Mouse (Mus musculus): ENCODE measurements around the gene Cnga3.

Gene Cnga3

DNA sequence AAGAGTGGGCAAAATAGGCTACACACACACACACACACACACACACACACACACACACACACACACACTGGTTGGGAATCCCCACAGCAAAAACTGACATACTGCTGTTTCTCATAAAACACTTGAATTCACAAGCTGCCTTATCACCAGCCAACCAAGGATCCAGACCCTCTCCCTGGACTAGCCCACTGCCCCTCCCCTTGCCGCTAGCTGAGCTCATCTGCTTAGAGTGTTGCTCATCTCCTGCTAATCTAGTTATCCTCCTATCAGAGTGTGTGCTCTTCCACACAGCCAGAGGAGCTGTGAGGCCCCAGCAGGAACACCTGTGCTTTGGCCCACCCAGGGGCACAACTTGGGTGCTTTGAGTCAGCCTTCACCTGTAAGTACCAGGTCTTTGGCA is at the start of gene Cnga3:
TSS of gene Cnga3 (plus strand) at position 291 of the 400 bp plus-strand sequence.
- in situ Hi-C loops (cut with MboI; ENCODE audit: unreplicated experiment in 2 of 2), result no loop called here

DNA sequence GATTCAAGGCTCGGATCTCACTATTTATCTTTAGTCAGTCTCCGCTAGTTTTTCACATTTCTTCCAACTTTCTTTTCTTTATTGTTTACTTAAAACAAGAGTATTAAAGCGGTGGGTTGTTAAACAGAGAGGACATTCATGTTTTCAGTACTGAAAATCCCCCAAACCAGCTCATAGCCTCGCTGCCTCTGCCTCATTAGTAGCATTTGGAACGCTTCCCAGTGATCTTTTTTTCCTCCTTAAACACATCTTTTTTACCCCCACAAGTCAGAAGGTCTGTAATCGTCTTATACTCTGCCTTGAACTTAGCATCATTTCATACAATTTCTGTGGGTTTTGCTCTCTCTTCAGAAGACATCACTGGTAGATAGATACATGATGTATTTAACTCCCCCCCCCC is 48.2 kb upstream of the Cnga3 start:
- in situ Hi-C loops (cut with MboI; ENCODE audit: unreplicated experiment in 2 of 2), result no loop called here

DNA sequence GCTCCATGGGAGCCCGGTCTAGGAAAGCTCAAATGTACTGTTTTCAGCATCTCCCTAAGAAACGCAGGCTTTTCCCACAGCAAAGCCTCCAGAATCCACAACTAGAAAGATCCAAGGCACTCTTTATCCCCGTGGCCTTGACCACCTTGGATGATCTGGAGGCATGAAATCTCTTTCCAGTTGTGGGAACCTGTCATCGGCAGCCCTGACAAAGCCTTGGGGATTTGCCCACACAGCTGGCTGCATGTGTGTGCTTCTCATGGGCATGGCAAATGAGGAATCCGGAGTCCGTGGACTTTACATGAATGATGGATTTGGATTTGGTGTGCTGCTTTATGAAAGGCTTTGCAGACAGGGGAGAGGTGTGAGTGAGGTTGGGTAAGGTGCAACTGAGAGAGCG is 46.3 kb upstream of the Cnga3 start:
- in situ Hi-C loops (cut with MboI; ENCODE audit: unreplicated experiment in 2 of 2), result no loop called here

DNA sequence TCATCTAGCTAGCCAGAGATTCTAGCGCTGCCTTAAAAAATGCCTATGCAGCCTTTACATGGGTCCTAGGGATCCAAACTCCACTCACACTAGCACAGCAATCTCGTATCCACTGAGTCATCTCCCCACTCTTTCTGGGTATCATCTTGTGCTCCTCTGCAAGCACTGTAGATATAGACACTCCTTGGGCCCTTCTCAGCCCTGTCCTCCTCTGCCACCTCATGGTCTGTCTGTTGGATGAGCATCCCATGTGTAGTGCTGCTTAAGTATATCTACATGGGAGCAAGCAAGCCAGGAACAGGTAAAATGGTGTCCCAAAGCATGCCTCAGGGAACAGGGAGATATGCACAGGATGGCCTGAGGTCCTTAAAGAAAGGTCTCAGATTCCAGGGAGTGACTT is 36.4 kb upstream of the Cnga3 start:
- in situ Hi-C loops (cut with MboI; ENCODE audit: unreplicated experiment in 2 of 2), result no loop called here

DNA sequence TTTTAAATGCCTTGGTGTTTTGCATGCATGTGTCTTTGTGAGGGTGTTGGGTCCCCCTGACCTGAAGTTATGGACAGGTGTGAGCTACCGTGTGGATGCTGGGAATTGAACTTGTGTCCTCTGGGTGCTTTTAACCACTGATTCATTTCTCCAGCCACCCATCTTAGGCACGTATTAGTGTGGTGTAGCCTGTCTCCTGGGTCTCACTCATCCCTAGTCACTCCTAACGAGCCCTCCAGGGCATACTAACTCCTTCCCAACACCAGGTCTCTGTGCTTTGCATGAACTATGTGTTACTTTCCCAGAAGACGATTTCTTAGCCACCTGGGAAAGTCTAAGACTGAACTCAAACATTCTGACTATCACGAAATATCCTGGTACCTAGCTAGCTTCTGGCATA is 34.4 kb upstream of the Cnga3 start:
- in situ Hi-C loops (cut with MboI; ENCODE audit: unreplicated experiment in 2 of 2), result no loop called here

DNA sequence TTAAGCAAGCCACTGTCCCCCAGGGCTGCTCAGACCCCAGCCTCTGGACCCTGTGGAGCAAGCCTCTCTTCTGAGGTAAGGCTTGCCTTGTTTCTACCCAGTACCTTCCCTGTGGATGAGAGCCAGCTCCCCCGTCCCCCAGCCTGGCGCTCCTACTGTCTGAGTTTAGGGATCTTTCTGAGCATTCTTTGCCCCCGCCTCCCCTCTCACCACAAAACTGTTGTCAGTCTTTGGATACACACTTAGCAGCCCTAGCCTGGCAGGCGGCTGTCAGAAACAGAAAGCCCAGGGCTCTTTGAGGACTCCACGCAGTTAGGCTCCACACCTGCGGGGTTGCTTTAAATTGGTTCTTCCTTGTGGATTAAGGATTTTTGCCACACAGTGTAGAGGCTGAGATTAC is 27.2 kb upstream of the Cnga3 start:
- in situ Hi-C loops (cut with MboI; ENCODE audit: unreplicated experiment in 2 of 2), result no loop called here

DNA sequence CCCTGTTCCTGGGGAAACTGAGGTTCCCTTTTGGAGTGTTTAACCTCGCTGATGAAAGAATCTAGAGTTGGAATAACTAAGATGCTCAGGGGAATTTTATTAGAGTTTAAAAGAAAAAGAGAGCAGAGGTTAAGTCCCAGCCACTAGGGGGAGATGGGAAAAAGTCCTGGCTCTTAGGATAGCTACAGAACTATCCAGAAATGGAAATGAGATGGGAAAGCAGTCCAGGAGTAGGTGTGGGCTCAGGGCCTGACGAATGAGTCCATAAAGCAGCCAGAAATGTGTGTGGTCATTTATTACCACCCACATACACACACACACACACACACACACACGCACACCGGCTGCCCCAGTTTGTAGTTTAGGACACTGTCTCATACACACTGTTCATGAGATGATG is 19.6 kb upstream of the Cnga3 start:
- in situ Hi-C loops (cut with MboI; ENCODE audit: unreplicated experiment in 2 of 2), result no loop called here

DNA sequence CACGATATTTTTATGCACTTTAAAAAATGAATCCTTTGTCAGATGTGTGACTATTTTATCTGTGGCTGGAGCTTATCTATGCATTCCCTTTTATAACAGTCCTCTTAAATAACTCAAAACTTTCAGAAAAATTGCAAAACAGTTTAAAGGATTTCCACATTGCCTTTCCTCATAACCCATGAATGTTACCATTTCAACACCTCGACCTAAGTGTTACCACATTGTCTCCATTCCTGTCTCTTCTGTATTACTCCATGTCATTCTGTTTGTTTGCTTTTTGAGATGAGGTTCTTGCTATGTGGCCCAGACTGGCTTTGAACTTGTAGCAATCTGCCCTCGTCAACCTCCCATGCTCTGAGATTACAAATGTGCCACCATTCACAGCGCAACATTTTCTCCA is 12.8 kb upstream of the Cnga3 start:
- in situ Hi-C loops (cut with MboI; ENCODE audit: unreplicated experiment in 2 of 2), result no loop called here

DNA sequence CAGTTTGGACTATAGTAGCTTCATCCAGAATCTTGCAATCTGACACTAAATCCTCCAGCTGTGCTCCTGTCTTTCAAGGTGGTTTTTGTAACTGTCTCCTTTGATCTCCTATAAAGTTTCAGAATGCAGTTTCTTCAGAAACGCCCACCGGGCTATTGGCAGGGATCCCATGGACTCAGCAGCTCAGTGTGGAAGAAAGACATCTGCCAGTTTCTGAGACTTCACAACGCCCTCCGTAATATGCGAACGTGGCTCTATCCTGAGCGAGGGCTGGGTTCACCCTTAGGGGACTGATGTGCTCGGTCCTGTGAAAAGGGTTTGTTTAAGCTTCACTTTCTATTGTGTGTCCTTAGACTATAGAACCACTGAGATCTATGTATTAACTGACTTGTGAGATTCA is 6.5 kb upstream of the Cnga3 start:
- in situ Hi-C loops (cut with MboI; ENCODE audit: unreplicated experiment in 2 of 2), result no loop called here

DNA sequence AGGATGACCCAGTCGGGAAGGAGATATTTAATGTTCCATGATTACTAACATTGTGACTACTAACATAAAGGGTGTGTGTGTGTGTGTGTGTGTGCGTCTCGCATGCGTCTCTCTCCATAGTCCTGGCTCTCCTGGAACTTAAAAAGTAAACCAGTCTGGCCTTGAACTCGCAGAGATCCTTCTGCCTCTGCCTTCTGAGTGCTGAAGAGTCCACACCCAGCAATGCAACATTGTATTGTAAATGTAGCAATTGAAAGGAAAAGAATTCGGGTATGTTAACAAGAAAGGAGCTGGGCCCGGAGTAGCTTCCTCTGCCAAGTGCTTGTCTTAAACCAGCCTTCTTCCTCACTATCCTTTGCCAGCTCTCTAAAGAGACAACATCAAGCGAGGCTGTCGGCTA is 1.9 kb upstream of the Cnga3 start:
- in situ Hi-C loops (cut with MboI; ENCODE audit: unreplicated experiment in 2 of 2), result no loop called here

DNA sequence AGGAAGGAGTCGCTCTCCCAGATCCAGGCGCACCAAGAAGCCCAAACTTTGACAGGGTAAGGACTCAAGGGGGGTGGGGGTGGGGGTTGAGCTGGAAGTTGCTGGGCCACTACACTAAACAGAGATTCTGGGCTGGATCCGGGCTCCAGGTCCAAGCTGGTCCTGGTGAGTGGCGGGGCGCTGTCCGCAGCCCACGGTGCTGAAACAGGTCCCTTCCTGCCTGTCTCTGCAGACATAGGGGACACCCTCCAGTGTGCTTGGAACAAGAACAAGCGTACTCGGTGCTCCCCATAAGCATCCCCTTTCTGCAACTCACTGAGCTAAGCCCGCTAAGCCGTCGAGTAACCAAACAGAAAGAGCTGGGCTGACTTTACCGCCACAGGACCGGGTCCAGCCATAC is 4.2 kb downstream of the Cnga3 start:
- in situ Hi-C loops (cut with MboI; ENCODE audit: unreplicated experiment in 2 of 2), result no loop called here

DNA sequence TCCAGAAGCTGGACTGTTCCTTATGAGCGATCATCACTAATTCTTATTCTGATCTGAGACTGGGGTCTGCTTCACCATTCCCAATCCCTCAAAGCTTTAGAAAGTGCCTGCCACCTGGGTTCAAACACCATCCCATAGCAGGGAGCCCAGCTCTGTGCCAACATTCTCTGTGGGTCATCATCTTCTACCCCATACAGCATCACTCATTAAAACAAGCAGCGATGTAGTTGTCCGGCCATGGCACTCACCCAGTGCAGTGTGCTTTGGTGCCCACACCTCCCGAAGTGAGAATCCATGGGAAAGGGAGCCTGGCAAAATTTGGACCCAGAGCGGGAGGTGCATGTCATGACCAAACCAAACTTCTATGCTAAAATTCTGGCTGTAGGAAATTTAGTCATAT is 5.4 kb downstream of the Cnga3 start:
- in situ Hi-C loops (cut with MboI; ENCODE audit: unreplicated experiment in 2 of 2), result no loop called here

DNA sequence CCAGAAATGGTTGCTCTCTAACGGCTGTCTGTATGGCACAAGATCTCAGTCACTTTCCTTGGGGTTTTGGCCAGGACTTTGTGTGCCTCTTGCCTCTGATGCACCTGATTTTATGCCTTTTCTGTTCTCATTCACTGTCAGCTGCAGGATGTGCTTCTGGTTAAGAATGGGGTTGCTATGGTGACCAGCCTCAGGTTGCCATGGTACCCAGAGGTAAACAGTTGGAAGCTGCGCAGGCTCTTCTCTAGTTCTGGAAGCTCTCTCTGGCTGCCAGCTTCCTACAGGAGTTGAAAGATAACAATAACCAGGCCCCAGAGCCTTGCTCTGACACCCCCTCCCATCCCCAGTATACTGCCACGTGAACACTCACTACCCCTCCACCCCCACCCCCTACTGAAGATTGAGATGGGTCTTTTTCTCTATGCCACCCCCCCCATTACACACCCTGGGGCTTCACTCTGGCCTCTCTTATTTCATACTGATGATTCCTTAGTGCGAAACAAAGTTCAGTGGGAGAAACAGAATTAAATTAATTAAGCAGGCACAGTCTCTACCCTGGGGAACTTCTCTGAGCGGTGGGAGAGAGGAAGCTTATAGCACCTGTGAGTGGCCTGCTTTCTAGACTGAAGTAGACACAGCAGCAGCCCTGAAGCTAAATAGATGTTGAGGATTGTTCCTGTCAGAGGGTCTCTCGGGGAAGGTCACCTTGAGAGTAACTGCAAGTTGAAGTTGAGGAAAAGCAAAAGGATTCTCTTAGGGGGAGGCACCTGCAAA is 6.1 kb downstream of the Cnga3 start:
- in situ Hi-C loops (cut with MboI; ENCODE audit: unreplicated experiment in 2 of 2), result no loop called here

DNA sequence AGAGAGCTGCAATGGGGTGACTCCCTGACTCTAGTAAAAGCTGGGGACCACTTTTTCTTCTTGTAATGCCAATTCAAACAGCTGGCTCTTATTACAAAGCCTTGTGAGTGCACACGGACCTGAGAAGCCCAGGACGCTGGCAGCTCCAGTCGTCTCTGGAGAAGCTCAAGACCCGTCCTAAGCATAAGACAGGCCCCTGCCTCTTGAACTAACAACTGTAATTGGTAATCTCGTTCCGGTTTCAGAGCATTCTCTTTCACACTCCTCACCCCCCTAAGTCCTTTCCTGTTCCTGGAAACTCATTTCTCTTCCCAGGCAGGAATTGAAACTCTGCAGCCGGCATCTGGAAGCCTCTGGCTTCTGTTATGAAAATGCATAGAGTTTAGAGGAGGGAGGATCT is 7.8 kb downstream of the Cnga3 start:
- in situ Hi-C loops (cut with MboI; ENCODE audit: unreplicated experiment in 2 of 2), result no loop called here

DNA sequence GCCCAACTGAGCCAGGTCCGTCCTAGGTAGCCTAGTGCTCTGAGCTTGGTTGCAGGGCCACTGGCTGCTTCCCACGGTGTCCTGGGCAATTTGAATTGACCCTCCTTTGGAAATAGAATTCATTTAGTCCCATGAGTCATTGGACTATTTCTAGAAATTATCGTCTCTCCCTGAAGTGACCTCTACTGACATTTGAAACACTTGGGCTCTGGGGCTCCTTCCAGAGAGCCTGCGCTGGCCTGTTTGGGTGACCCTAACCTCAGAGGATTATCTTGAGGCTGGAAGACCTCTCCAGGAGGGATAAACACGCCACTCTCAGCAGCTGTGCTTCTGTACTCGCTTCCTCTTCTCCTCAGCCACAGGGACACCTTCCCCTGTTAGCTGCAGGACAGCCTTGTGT is 16.2 kb downstream of the Cnga3 start:
- in situ Hi-C loops (cut with MboI; ENCODE audit: unreplicated experiment in 2 of 2), result no loop called here

DNA sequence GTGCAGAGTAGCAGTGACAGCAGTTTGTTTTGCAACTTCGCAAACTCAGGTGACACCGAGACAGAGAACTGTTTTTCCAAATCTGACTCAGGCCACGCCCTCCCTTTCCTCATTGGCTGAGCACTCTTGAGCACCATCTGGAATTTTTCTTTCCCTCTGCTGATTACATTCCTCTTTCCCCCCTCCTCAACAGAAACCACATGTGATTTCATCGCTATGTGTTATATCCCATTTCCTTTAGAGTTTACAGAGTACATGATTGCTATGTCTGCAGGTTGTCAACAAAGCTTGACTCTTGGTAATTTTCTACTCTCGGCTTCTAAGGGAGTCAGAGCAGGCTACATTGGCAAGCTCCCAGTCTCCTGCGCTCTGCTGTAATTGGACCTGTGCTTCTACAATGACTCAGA is 17.1 kb downstream of the Cnga3 start:
- in situ Hi-C loops (cut with MboI; ENCODE audit: unreplicated experiment in 2 of 2), result no loop called here

DNA sequence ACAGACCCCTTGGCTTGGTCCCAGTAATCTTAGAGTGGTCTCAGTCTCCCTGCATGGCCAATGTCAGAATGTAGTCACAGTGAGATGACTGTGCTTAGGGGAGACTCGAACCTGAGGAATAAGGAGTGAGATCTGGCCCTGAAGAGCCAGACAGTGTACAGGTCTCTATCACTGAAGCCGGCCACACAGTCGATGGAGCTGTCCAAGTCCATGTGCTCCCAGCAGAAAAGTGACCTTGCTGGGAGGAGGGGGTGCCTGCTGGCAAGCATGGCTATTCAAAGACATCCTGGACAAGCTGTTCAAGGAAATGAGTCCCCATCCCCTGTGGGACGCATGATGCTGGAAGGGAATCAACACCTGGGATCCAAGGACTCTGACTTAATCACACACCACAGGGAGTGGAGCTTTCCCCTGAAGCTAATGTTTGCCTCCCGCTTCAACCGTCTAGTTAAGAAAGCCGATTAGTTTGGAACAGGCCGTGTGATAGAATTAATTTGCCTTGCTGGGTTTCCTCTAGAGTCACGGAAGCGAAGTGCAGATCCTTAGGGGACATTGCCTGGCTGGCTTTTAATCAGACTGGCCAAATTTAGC is 24.9 kb downstream of the Cnga3 start:
- in situ Hi-C loops (cut with MboI; ENCODE audit: unreplicated experiment in 2 of 2), result no loop called here

DNA sequence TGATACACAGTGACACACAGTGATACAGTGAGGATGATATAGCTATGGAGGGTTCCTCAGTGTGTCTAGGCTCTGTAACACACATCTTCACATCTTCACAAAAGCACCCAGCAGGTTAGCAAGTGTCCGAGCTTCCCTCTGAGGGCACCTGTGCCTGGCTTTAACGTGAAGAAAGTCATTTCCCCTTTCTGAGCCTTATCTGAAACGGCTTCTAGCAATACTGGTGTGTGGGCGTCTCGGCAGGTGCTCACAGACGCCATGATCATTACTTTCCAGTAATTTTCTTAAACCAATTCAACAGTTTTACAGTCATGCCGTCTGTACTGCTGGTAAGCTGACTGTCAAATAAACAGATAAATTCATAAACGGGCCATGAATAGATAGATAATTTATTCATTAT is 28.0 kb downstream of the Cnga3 start:
- in situ Hi-C loops (cut with MboI; ENCODE audit: unreplicated experiment in 2 of 2), result no loop called here

DNA sequence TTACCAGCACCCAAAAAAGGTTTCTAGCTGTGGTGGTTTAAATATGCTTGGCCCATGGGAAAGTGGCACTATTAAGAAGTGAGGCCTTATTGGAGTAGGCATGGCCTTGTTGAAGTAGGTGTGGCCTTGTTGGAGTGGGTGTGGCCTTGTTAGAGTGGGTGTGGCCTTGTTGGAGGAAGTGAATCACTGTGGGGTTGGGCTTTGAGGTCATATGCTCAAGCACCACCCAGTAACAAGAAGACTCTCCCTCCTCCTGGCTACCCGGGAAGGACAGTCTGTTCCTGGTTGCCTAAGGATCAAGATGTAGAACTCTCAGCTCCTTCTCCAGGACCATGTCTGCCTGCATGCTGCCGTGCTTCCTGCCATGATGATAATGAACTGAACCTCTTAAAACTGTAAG is 32.2 kb downstream of the Cnga3 start:
- in situ Hi-C loops (cut with MboI; ENCODE audit: unreplicated experiment in 2 of 2), result loop anchor here in 1 of 2 experiments (5.0 kb wide), 2 partner anchors 344 to 694 kb away; no protein-coding TSS in a partner anchor

DNA sequence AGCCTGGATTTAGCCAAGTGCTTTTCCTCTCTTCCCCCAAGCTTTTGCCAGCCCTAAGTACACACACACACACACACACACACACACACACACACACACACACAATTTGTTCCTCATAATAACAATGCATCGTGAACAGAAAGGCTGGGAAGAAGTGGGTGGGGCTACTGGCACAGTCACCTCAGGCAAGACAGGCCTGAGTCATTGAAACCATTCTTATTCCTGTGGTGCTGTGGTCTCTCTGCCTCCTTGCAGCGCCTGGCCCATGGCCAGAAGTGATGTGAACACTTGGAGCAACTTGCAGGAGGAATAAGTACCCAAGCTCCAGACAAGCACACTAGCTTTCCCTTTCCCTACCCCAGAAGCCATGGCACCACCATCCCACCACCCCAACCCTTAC is 34.2 kb downstream of the Cnga3 start:
- in situ Hi-C loops (cut with MboI; ENCODE audit: unreplicated experiment in 2 of 2), result loop anchor here in 1 of 2 experiments (5.0 kb wide), 2 partner anchors 346 to 696 kb away; no protein-coding TSS in a partner anchor

DNA sequence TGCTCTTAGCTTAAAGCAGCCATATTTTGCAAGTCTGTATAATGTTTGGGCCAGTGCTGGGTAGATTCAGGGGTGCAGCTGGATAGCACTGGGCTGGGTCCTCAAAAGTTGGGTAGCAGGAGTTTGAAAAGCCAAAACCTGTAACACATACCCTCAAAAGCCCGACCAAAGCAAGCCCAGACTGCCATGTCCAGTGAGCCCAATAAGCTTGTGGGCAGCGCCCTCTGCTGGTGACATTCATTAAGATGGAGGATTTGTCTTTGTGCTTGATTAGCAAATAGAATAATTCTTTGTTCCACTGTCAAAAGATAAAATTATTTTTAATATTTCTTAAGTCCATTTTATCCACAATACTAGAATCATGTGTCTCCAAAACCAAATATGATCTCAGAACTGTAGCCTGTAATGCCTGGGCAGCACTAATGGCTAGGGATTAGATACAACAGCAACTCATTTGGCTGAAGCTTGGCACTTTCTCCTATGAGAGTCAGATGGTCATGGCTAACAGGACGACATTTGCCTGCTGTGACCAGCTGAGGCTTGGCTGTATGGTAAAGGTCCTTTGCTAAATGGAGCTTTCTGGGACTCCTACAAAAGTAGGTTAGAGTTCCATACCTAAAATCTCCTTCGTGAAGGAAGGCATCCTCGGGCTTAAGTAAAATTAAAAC is 36.5 kb downstream of the Cnga3 start:
- in situ Hi-C loops (cut with MboI; ENCODE audit: unreplicated experiment in 2 of 2), result loop anchor here (5.0 to 25.0 kb wide), 4 partner anchors 343 to 1537 kb away; no protein-coding TSS in a partner anchor

DNA sequence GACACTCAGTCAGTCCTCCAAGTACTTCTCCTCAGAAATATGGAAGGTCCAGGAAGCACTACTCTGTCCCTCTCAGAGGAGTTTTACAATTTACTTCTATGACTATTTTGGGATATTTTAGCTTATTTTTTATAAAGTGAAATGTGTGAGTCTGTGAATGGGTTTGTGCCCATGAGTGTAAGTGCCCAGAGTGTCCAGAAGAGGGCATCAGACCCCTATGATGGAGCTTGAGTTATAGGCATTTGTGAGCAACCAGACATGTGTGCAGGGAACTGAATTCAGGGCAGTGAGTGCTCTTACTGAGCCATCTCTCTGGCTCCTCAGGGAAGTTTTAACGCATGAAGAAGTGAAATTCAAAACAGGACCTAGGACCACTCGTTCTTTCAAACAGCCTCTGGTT is 44.2 kb downstream of the Cnga3 start:
- in situ Hi-C loops (cut with MboI; ENCODE audit: unreplicated experiment in 2 of 2), result loop anchor here in 1 of 2 experiments (25.0 kb wide), 1 partner anchor 1529 kb away; no protein-coding TSS in a partner anchor

All from v-Abl transformed pro-B cells (cell line).